9 mouse cellular contexts compared by ENCODE assay signal in the genomic region with DNA sequence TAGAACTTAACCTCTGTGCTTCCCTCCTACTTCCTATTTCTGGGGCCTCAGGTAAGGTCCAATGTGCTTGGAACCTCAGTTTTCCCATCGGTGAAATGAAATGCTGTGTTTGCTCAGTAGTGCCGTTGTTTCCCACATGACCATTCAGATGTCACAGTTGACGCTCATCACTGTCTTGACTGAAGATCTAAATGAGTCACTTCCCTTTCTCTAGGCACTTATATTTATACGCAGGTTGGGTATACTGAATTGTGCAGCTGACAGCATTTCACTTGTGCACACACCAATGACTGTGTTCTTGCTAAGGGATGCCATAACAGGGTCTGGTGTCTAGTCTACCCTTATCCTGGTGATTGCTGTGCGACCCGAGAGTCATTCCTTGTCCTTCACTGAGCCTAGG. TPM values are rescaled to one million over a fixed set of nuclear protein-coding genes. Genes with fewer than 3 reads are reported as not detected.
A peak's percentile ranks its signal among the peaks of the same experiment; 100 is the strongest.
DNase-seq lines count a peak whose midpoint lies in the region; ATAC-seq lines count a peak whose summit lies in the region.
"Had no signal": no experiment of that assay in that cellular context is flagged by ENCODE, and none has a peak within 500 bp of the region (broad histone marks: within the 10 kb centered on the region; RNA-seq: fewer than 3 reads in every experiment).

No protein-coding gene starts in this region.

- no peak overlapping the region for H3K27ac ChIP-seq in forebrain, embryonic 11.5 days (ENCODE audit: low read depth, low read length)
- H3K27ac ChIP-seq in forebrain, embryonic 12.5 days, result no peak overlapping the region; the same call in 1 of the 2 replicates
- H3K27ac ChIP-seq in midbrain, embryonic 10.5 days (replicated peaks), result no peak overlapping the region
- no peak overlapping the region for H3K27ac ChIP-seq in midbrain, embryonic 11.5 days (ENCODE audit: low read depth, low read length)
- no peak overlapping the region for H3K27ac ChIP-seq in limb, embryonic 12.5 days
- H3K27ac ChIP-seq in neural tube, embryonic 15.5 days (replicated peaks), result peak overlapping the region; percentile 81; the same call in 1 of the 2 replicates

- peak overlapping the region; percentile 66; the same call in 1 of the 2 replicates for H3K4me2 ChIP-seq in forebrain, embryonic 11.5 days (ENCODE audit: low read depth, low read length, severe bottlenecking)
- no peak overlapping the region for H3K4me2 ChIP-seq in forebrain, embryonic 12.5 days
- no peak overlapping the region for H3K4me2 ChIP-seq in midbrain, embryonic 11.5 days
- H3K4me2 ChIP-seq in limb, embryonic 12.5 days, result peak overlapping the region; percentile 67; the same call in 1 of the 2 replicates
- H3K4me2 ChIP-seq in neural tube, embryonic 15.5 days, result peak overlapping the region; percentile 68

- no peaks in the 10 kb centered on the region for H3K36me3 ChIP-seq in forebrain, embryonic 11.5 days (ENCODE audit: control insufficient read depth, insufficient read depth, low read length)
- 0 out of 2 replicates have a peak, but pooled peaks cover 3% of the 10 kb centered on the region for H3K36me3 ChIP-seq in forebrain, embryonic 12.5 days (replicated peaks)
- H3K36me3 ChIP-seq in midbrain, embryonic 10.5 days, result no peaks in the 10 kb centered on the region
- no peaks in the 10 kb centered on the region for H3K36me3 ChIP-seq in midbrain, embryonic 11.5 days (ENCODE audit: control insufficient read depth, insufficient read depth, low read length)
- H3K36me3 ChIP-seq in limb, embryonic 12.5 days, result peaks cover under 1% of the 10 kb centered on the region; the same call in 1 of the 2 replicates
- H3K36me3 ChIP-seq in neural tube, embryonic 15.5 days, result peaks cover 5% of the 10 kb centered on the region; the same call in 1 of the 2 replicates

- H3K4me1 ChIP-seq in forebrain, embryonic 11.5 days (replicated peaks; ENCODE audit: control insufficient read depth, insufficient read depth, low read length), result peaks cover 4% of the 10 kb centered on the region; the same call in 1 of the 2 replicates
- peaks cover 13% of the 10 kb centered on the region for H3K4me1 ChIP-seq in forebrain, embryonic 12.5 days
- peaks cover 24% of the 10 kb centered on the region for H3K4me1 ChIP-seq in midbrain, embryonic 10.5 days
- peaks cover 10% of the 10 kb centered on the region for H3K4me1 ChIP-seq in midbrain, embryonic 11.5 days (ENCODE audit: control insufficient read depth, insufficient read depth, low read length)
- peaks cover 10% of the 10 kb centered on the region for H3K4me1 ChIP-seq in limb, embryonic 12.5 days (replicated peaks)
- H3K4me1 ChIP-seq in neural tube, embryonic 15.5 days, result peaks cover 34% of the 10 kb centered on the region

- no peak overlapping the region for H3K4me3 ChIP-seq in forebrain, embryonic 11.5 days (ENCODE audit: low read depth, low read length)
- no peak overlapping the region for H3K4me3 ChIP-seq in forebrain, embryonic 12.5 days (replicated peaks)
- H3K4me3 ChIP-seq in midbrain, embryonic 10.5 days, result peak overlapping the region; percentile 63
- H3K4me3 ChIP-seq in midbrain, embryonic 11.5 days (ENCODE audit: low read depth, low read length), result no peak overlapping the region
- no peak overlapping the region for H3K4me3 ChIP-seq in limb, embryonic 12.5 days (replicated peaks)
- peak overlapping the region; percentile 54 for H3K4me3 ChIP-seq in neural tube, embryonic 15.5 days (replicated peaks)

- H3K9me3 ChIP-seq in forebrain, embryonic 11.5 days (ENCODE audit: control insufficient read depth, low read length), result no peaks in the 10 kb centered on the region
- H3K9me3 ChIP-seq in forebrain, embryonic 12.5 days, result no peaks in the 10 kb centered on the region
- no peaks in the 10 kb centered on the region for H3K9me3 ChIP-seq in midbrain, embryonic 10.5 days (replicated peaks)
- H3K9me3 ChIP-seq in midbrain, embryonic 11.5 days (ENCODE audit: control insufficient read depth, low read length), result no peaks in the 10 kb centered on the region
- H3K9me3 ChIP-seq in limb, embryonic 12.5 days, result no peaks in the 10 kb centered on the region
- no peaks in the 10 kb centered on the region for H3K9me3 ChIP-seq in neural tube, embryonic 15.5 days (replicated peaks)

- 88% methylated on average over 6 of the region's 6 CpGs for WGBS in forebrain, embryonic 11.5 days
- WGBS in forebrain, embryonic 12.5 days, result 88% methylated on average over 6 of the region's 6 CpGs
- 89% methylated on average over 6 of the region's 6 CpGs for WGBS in midbrain, embryonic 10.5 days
- WGBS in midbrain, embryonic 11.5 days, result 92% methylated on average over 6 of the region's 6 CpGs
- WGBS in limb, embryonic 12.5 days, result 89% methylated on average over 6 of the region's 6 CpGs
- 89% methylated on average over 6 of the region's 6 CpGs for WGBS in neural tube, embryonic 15.5 days

- no peak for DNase-seq in forebrain, embryonic 11.5 days (ENCODE audit: low spot score)
- DNase-seq in midbrain, embryonic 10.5 days (ENCODE audit: low spot score), result no peak
- DNase-seq in midbrain, embryonic 11.5 days (ENCODE audit: low spot score, missing footprints), result no peak
- no peak for DNase-seq in T-cell, adult 2 months (ENCODE audit: low spot score)
- DNase-seq in testis, postnatal 10 days (ENCODE audit: low spot score), result no peak
- DNase-seq: gastrocnemius, postnatal 14 days had no signal

- ATAC-seq in forebrain, embryonic 11.5 days (replicated peaks; ENCODE audit: low FRiP score), result no peak
- no peak for ATAC-seq in forebrain, embryonic 12.5 days (ENCODE audit: low FRiP score)
- no peak for ATAC-seq in midbrain, embryonic 11.5 days (ENCODE audit: low FRiP score)
- no peak for ATAC-seq in limb, embryonic 12.5 days (ENCODE audit: insufficient number of reproducible peaks, insufficient read depth, low FRiP score, low TSS enrichment, low read depth)
- no peak for ATAC-seq in neural tube, embryonic 15.5 days (ENCODE audit: low FRiP score)

- no peaks in the 10 kb centered on the region for H3K27me3 ChIP-seq in forebrain, embryonic 11.5 days (ENCODE audit: control insufficient read depth, insufficient read depth, low read length)
- no peaks in the 10 kb centered on the region for H3K27me3 ChIP-seq in forebrain, embryonic 12.5 days
- H3K27me3 ChIP-seq in midbrain, embryonic 10.5 days (ENCODE audit: low read depth, poor library complexity, severe bottlenecking), result no peaks in the 10 kb centered on the region
- H3K27me3 ChIP-seq in midbrain, embryonic 11.5 days (ENCODE audit: control insufficient read depth, insufficient read depth, low read length), result no peaks in the 10 kb centered on the region
- H3K27me3 ChIP-seq in limb, embryonic 12.5 days, result no peaks in the 10 kb centered on the region
- H3K27me3 ChIP-seq in neural tube, embryonic 15.5 days (replicated peaks), result no peaks in the 10 kb centered on the region

- no peak overlapping the region for H3K9ac ChIP-seq in forebrain, embryonic 11.5 days (ENCODE audit: low read length)
- H3K9ac ChIP-seq in forebrain, embryonic 12.5 days, result no peak overlapping the region
- H3K9ac ChIP-seq in midbrain, embryonic 11.5 days (ENCODE audit: low read length), result no peak overlapping the region
- H3K9ac ChIP-seq in limb, embryonic 12.5 days (replicated peaks), result no peak overlapping the region
- no peak overlapping the region for H3K9ac ChIP-seq in neural tube, embryonic 15.5 days (replicated peaks)

RNA-seq across cellular contexts. Expression of a gene that starts 1.0 kb away (rescaled TPM):
- polyA plus RNA-seq in forebrain, embryonic 11.5 days (2014; fragmentation: Nextera tagmentation; extraction: Ambion mirVana), result 10.7 and 10.9 TPM in 2 replicates
- polyA plus RNA-seq in forebrain, embryonic 12.5 days (2016; fragmentation: Nextera tagmentation; extraction: Ambion mirVana), result 14.0 and 15.8 TPM in 2 replicates
- 6.3 and 7.7 TPM in 2 replicates for polyA plus RNA-seq in midbrain, embryonic 10.5 days (2016; fragmentation: Nextera tagmentation; extraction: Ambion mirVana)
- polyA plus RNA-seq in midbrain, embryonic 11.5 days (2014; fragmentation: Nextera tagmentation; extraction: Ambion mirVana), result 12.0 and 12.9 TPM in 2 replicates
- 8.3 and 8.8 TPM in 2 replicates for polyA plus RNA-seq in limb, embryonic 12.5 days (2016; fragmentation: Nextera tagmentation; extraction: Ambion mirVana)
- 14.3 and 16.2 TPM in 2 replicates for polyA plus RNA-seq in neural tube, embryonic 15.5 days (2015; fragmentation: Nextera tagmentation; extraction: Ambion mirVana)

RNA-seq across cellular contexts. Expression of a gene that starts 32.9 kb away (rescaled TPM):
- not detected in 2 replicates for polyA plus RNA-seq in forebrain, embryonic 11.5 days (2014; fragmentation: Nextera tagmentation; extraction: Ambion mirVana)
- not detected in 2 replicates for polyA plus RNA-seq in forebrain, embryonic 12.5 days (2016; fragmentation: Nextera tagmentation; extraction: Ambion mirVana)
- polyA plus RNA-seq in midbrain, embryonic 10.5 days (2016; fragmentation: Nextera tagmentation; extraction: Ambion mirVana), result not detected in 2 replicates
- 0.25 TPM in 1 of 2 replicates, not detected in the other for polyA plus RNA-seq in midbrain, embryonic 11.5 days (2014; fragmentation: Nextera tagmentation; extraction: Ambion mirVana)
- not detected in 2 replicates for polyA plus RNA-seq in limb, embryonic 12.5 days (2016; fragmentation: Nextera tagmentation; extraction: Ambion mirVana)
- 0.37 TPM in 1 of 2 replicates, not detected in the other for polyA plus RNA-seq in neural tube, embryonic 15.5 days (2015; fragmentation: Nextera tagmentation; extraction: Ambion mirVana)

RNA-seq across cellular contexts. Expression of a gene that starts 45.7 kb away (rescaled TPM):
- polyA plus RNA-seq in forebrain, embryonic 11.5 days (2014; fragmentation: Nextera tagmentation; extraction: Ambion mirVana), result 5.9 and 6.6 TPM in 2 replicates
- polyA plus RNA-seq in forebrain, embryonic 12.5 days (2016; fragmentation: Nextera tagmentation; extraction: Ambion mirVana), result 7.2 and 7.5 TPM in 2 replicates
- 5.2 and 8.0 TPM in 2 replicates for polyA plus RNA-seq in midbrain, embryonic 10.5 days (2016; fragmentation: Nextera tagmentation; extraction: Ambion mirVana)
- polyA plus RNA-seq in midbrain, embryonic 11.5 days (2014; fragmentation: Nextera tagmentation; extraction: Ambion mirVana), result 7.2 and 10.4 TPM in 2 replicates
- 8.2 and 8.8 TPM in 2 replicates for polyA plus RNA-seq in limb, embryonic 12.5 days (2016; fragmentation: Nextera tagmentation; extraction: Ambion mirVana)
- polyA plus RNA-seq in neural tube, embryonic 15.5 days (2015; fragmentation: Nextera tagmentation; extraction: Ambion mirVana), result 12.7 and 13.7 TPM in 2 replicates

RNA-seq across cellular contexts. Expression of a gene that starts 58.2 kb away (rescaled TPM):
- polyA plus RNA-seq in forebrain, embryonic 11.5 days (2014; fragmentation: Nextera tagmentation; extraction: Ambion mirVana), result 3.9 and 4.1 TPM in 2 replicates
- polyA plus RNA-seq in forebrain, embryonic 12.5 days (2016; fragmentation: Nextera tagmentation; extraction: Ambion mirVana), result 3.8 and 4.1 TPM in 2 replicates
- 2.9 and 3.9 TPM in 2 replicates for polyA plus RNA-seq in midbrain, embryonic 10.5 days (2016; fragmentation: Nextera tagmentation; extraction: Ambion mirVana)
- 2.5 and 3.0 TPM in 2 replicates for polyA plus RNA-seq in midbrain, embryonic 11.5 days (2014; fragmentation: Nextera tagmentation; extraction: Ambion mirVana)
- polyA plus RNA-seq in limb, embryonic 12.5 days (2016; fragmentation: Nextera tagmentation; extraction: Ambion mirVana), result 3.5 and 4.1 TPM in 2 replicates
- polyA plus RNA-seq in neural tube, embryonic 15.5 days (2015; fragmentation: Nextera tagmentation; extraction: Ambion mirVana), result 7.3 and 9.0 TPM in 2 replicates

Comparison
In these comparisons a context has a peak if more than half of its experiments do, and no peak if none do; other contexts are left out.
1. H3K4me2 ChIP-seq: peak in forebrain, embryonic 11.5 days (single experiment), limb, embryonic 12.5 days (single experiment) and neural tube, embryonic 15.5 days (single experiment); none in forebrain, embryonic 12.5 days (single experiment) and midbrain, embryonic 11.5 days (single experiment).
2. H3K4me3 ChIP-seq: peak in midbrain, embryonic 10.5 days (single experiment) and neural tube, embryonic 15.5 days (single experiment); none in forebrain, embryonic 11.5 days (single experiment), forebrain, embryonic 12.5 days (single experiment), midbrain, embryonic 11.5 days (single experiment) and limb, embryonic 12.5 days (single experiment).